Mouse (Mus musculus) ovary, adult 18-20 months (tissue): ENCODE measurements around the gene Fbxl7.
A peak's percentile ranks its signal among the peaks of the same experiment; 100 is the strongest.

Source experiments
- DNase-seq: peaks from one replicate; pipeline ENCODE4 v3.0.0; 2022; ENCODE audit warnings: low spot score, mixed read lengths

Fbxl7 gene

DNA sequence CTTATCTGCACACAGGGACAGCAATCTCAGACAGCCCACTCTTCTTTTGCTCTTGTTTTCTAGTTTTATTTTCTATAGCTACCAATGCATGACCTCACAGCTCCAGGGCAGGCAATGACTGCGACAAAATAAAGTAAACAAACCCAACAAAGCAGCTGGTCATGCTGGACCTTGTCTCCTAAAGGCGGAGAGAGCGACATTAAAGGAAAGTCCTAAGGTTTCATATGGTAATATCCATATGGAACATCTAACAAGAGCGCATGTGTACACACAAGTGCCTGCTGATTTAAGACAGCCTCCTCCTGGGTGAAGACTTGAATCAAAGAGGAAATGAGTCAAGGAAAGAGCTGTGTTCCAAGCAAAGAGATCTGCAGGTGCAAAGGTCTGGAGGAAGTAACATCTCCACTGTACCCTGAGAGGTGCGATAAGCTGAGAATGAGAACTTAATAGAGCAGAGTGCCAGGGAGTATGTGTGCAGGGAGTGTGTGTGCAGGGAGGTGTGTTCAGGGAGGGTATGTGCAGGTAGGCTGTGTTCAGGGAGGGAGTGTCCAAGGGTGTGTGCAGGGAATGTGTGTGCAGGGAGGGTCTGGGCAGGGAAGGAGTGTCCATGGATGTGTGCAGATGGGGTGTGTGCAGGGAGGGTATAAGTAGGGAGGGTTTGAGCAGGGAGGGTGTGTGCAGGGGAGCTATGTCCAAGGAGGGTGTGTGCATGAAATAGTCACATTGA lies 193.3 kb downstream of the Fbxl7 start:
- no peak for DNase-seq

DNA sequence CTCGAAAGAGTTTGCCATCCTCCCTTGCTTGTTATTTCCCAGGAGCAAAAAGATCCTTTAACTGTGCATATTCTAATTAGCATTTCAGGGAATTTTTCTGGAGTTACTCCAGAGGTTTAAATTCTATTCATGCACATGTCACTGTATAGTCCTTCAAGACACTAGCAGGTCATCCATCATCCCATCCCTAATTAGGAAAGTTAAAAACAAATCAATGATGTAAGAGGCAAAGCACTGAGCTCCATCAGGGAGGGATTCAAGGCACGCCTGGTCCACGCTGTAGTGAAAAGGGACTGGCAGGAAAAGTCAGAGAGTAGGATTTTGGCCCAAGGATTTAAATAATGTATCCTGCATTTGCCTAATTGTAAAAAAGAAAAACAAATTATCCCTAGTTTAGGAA lies 202.3 kb downstream of the Fbxl7 start:
- no peak for DNase-seq

GRCm38 (mm10) chr15:26688472-26689104 lies 206.8 kb downstream of the Fbxl7 start:
- DNase-seq: no peak

DNA sequence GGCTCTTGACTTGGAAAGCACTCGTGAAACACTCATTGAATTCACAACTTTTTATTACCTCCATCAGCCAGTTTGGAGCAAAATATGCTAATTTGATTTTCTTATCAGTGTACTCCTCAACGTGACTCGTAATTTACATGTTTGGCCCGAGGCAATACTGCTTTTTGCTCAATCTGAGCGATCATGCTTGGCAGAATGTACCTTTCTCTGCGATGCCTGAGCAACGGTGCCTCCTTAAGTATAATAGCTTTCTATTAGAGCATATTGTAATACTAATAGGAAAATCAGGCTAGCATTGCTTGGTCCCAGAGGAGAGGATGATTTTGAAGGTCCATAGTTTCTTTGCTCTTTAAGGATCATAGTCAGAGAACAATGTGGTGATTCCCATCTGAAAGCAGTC lies 207.7 kb downstream of the Fbxl7 start:
- DNase-seq: no peak

DNA sequence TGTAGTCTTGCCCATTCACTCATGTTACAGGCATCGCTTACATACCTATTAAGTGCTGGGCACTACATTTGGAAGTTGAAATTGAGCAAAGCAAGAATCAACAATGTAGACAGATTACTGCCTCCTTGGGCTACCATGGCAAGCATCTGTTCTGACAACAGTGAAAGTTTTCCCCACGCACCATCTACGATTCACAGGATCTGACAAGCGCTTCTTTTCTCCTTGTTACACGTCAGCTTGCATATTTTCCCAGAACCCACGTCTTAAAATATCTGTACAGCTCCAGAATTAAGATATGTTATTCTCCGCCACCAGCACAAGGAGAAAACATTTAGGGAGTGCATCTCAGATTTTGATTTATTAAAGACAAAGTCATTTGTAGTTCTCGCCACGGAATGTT lies 213.1 kb downstream of the Fbxl7 start:
- no peak for DNase-seq

- no peak for DNase-seq
Measured at GRCm38 (mm10) chr15:26673239-26673859, 222.0 kb downstream of the Fbxl7 start.

DNA sequence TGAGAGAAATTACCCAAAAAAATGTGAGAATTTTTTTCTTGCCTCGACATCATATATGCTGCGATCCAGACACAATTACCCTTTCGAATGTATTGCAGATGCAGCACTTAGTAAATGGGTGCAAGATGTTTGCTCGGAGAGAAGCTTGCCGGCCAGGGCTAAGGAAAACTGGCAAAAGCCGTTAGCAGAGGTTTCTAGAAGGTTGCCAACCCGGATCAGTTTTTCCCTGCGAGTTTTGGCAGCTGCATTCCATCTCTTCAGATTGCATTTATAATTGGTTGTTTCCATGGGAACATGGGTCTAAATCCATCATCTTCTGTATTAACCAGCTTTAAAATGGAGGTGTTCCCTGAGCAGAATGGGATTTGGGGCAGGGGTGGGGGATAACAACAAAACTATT lies 240.4 kb downstream of the Fbxl7 start:
- DNase-seq: no peak

DNA sequence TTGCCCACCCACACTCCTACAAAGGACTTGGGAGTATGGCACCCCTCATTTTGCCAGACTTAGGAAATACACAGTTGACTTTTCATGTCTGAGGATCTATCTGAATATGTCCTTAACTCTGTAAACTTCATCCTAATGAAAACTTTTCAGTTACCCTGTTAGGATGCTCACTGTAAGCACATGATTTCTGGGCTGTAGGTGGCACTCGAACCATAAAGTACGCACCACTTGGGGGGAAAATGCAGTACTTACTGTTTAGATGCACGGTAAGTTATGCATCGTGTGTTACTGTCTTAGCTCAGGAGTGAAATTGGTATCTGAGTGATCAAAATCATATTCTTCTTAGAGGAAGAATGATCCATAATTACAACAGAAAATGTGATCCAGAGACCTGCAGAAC lies 252.8 kb downstream of the Fbxl7 start:
- DNase-seq: no peak

DNA sequence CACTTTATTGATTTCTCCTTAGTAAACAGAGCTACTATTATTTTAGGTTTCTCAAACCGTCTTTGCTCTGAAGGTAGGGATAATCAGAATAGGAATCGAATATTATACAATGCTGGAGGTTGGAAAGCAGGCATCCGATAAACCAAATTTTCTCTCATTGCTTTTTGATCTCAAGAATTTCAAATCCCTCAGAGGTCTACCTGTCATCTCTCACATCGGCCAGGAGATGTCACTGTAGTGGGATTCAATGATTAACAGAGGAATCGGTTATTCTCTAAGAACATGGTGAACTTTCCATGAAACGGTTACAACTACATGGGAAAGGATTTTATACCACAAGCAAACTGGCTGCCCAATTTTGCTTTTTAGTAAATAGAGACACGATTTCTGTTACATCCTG lies 255.7 kb downstream of the Fbxl7 start:
- no peak for DNase-seq

DNA sequence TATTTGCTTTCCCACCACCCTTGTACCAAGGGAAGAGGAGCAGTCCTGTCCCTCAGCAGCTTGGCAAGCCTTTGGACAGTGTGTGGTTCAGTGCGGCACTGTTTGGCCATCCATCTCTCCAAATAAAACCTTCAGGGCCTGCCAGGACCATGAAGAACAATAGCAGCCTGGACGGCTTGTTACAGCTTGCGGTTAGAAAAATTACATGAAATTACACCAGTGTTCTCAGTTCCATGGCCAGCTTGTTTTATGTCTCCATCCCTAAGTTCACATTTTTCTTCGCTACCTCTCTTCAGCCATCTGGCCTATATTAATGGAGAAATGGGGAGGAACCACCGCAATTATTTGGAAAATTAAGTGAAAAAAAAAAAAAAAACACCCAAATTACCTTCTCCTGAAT lies 259.8 kb downstream of the Fbxl7 start:
- DNase-seq: no peak

DNA sequence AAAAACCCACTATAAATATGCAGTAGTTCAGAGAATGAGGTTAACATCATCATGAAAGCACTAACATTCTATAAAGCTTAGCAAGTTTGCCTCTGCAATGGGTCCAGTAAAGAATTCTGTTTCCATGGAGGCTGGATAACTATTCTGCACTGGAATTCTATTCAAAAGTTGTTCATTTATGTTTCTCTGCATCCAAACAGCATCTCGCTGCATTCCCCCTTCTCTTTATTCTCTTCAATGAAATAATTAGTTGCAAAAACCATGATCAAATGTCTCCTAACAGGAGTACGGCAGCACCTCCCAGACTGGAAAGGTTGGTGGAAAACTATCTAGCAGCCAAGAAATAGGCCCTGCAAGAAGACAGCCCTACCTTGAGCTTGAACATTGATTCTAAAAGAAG lies 267.2 kb downstream of the Fbxl7 start:
- no peak for DNase-seq

DNA sequence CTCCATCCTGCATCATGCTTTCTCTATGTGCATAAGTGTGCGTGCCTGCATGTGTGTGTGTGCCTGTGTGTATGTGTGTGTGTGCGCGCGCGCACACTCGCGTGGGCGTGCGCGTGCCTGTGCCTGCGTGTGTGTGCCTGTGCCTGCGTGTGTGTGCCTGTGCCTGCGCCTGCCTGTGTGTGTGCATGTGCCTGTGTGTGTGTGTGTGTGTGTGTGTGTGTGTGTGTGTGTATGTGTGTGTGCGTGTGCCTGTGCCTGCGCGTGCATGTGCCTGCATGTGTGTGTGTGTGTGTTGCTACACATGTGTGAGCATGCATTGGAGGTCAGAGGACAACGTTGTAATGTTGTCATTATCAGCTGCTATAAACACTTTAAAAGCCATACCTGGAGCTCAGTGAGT lies 272.1 kb downstream of the Fbxl7 start:
- no peak for DNase-seq

GRCm38 (mm10) chr15:26620279-26620678 lies 275.1 kb downstream of the Fbxl7 start:
- DNase-seq: peak; percentile 55

DNA sequence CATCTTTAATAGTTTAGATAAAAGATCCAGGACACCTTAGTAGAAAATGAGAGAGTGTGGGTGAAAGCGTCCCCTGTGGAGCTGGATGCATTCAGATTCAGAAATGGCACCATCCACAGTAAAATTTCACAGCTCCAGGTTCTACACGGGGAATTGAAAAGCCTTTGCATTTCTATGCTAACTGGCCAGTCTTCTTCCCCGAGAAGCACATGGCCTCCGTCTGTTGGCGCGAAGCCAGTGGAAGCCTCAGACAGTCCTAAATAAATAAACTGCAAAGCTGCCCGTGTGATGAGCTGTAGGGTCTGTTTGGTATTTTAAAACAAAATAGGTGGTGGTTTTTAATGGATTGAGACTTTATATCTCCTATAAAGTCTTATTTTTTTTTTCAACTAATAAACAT lies 276.2 kb downstream of the Fbxl7 start:
- no peak for DNase-seq

DNA sequence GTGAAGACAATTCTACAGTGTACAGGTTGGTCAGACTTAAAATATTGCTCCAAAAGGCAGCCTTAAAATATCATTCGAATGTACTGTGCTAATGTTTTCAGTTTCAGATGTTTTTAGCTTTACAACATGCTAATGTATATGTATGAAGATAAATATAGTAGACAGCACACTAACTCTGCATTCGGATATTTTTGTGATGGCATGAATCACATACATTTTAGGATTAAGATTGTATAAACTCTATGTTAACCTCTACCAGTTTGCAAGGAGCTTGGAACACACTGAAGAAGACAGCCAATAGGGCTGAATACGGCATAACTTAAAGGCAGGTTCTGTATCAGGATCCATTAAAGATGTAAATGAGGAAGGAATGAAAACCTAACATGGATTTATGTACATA lies 299.1 kb downstream of the Fbxl7 start:
- DNase-seq: no peak

- no peak for DNase-seq
Measured at GRCm38 (mm10) chr15:26579947-26580709, 315.3 kb downstream of the Fbxl7 start.

GRCm38 (mm10) chr15:26578500-26578899 lies 316.9 kb downstream of the Fbxl7 start:
- DNase-seq: no peak

GRCm38 (mm10) chr15:26566076-26566475 lies 329.3 kb downstream of the Fbxl7 start:
- no peak for DNase-seq

- no peak for DNase-seq
Measured at GRCm38 (mm10) chr15:26553620-26554019, 341.8 kb downstream of the Fbxl7 start.

DNA sequence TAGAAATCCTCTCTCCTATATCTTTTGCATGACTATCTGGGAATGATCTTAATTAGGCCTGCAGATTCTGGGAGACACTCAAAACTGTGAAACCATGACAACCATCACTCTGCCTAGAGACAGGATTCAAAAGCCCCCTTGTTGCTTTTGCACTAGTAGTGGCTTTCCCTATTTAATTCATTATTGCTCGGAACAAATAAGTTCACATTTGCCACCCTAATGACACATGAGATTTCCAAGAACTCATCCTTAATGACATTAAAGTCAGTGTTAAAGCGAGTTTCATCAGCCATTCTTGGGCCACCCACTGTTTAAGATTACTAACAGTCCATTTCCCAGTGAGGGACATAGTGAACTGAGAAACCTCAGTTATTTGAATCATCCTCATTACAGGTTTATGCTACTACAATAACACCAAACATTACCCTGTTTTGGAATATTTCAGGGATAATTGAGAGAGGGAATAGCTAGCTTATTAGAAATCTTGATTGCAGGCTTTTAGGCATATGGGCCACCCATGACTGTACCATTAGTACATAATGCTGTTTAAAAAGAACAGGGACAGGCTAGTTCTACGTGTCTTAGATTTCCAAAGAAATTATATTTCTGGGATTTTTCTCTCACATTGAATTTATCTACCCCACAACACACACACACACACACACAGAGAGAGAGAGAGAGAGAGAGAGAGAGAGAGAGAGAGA lies 361.2 kb downstream of the Fbxl7 start:
- DNase-seq: no peak

DNA sequence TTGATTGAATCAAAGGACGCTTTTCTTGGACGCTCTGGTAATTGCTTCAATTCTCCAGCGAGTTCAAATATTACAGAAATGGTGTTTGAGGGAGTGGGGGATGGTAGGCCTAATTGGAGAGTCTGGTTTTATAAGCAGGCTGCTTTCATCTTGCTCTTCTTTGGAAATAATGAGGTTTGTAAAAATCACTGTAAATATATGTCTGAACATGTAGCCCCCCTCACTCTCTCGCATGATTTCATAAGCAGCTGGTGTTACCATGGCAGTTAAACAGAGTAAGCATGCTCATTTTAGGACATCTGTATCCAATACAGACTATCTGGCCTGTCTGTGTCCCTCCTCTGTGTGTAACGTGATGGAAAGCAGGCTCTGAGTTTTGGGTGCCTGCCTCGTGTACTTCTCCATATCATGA lies 376.2 kb downstream of the Fbxl7 start:
- DNase-seq: no peak

DNA sequence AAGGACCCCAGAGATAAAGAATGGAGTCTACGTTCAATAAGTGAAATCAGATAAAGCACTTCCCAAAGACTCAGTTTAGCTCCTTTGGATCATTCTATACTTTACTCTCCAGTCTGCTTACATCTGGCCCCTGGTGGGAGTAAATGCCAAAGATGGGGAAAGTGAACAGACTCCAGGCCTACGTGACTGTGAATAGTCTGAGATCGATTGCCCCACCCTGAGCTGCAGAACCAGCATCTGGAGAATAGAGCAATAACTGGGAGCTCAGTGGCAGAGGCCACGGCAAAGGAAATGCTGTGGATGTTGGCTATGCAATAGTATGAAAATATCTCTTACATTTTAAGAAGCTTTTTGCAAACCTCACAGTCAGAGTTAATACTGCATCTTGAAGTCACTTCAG lies 394.4 kb downstream of the Fbxl7 start:
- no peak for DNase-seq
